Mouse (Mus musculus) kidney, adult 8-10 months (tissue): ENCODE data around the gene Pcnx2.

Experiments
- DNase-seq, 2 experiments: peaks; one replicate each; pipeline ENCODE4 v3.0.0; 2022

Pcnx2 gene

GRCm38 (mm10) chr8:125897388-125897787, 729 bp downstream of the Pcnx2 start:
- DNase-seq = no peak

- no peak for DNase-seq
Observed at GRCm38 (mm10) chr8:125889920-125890319, 8.2 kb downstream of the Pcnx2 start.

GRCm38 (mm10) chr8:125887549-125887948, 10.6 kb downstream of the Pcnx2 start:
- DNase-seq = peak; percentile 22 to 34

- DNase-seq = no peak
Observed at GRCm38 (mm10) chr8:125880447-125880846, 17.7 kb downstream of the Pcnx2 start.

- DNase-seq = peak in 1 of 2 experiments; percentile 11
Observed at GRCm38 (mm10) chr8:125873250-125873534, 24.9 kb downstream of the Pcnx2 start.

- DNase-seq = no peak
Observed at GRCm38 (mm10) chr8:125872501-125873249, 25.4 kb downstream of the Pcnx2 start.

GRCm38 (mm10) chr8:125870821-125871321, 27.2 kb downstream of the Pcnx2 start:
- DNase-seq = peak; percentile 26 to 72

- DNase-seq = no peak
Observed at GRCm38 (mm10) chr8:125870179-125870702, 27.9 kb downstream of the Pcnx2 start.

- no peak for DNase-seq
Observed at GRCm38 (mm10) chr8:125869739-125870138, 28.4 kb downstream of the Pcnx2 start.

- DNase-seq = no peak
Observed at GRCm38 (mm10) chr8:125868552-125868951, 29.6 kb downstream of the Pcnx2 start.

GRCm38 (mm10) chr8:125866125-125866524, 32.0 kb downstream of the Pcnx2 start:
- no peak for DNase-seq

- DNase-seq = peak; percentile 31 to 43
Observed at GRCm38 (mm10) chr8:125857251-125857650, 40.9 kb downstream of the Pcnx2 start.

- no peak for DNase-seq
Observed at GRCm38 (mm10) chr8:125856160-125856559, 42.0 kb downstream of the Pcnx2 start.

- peak; percentile 73 to 74 for DNase-seq
Observed at GRCm38 (mm10) chr8:125854379-125854778, 43.7 kb downstream of the Pcnx2 start.

GRCm38 (mm10) chr8:125853300-125853699, 44.8 kb downstream of the Pcnx2 start:
- peak; percentile 27 to 37 for DNase-seq

GRCm38 (mm10) chr8:125849181-125849580, 48.9 kb downstream of the Pcnx2 start:
- no peak for DNase-seq

- no peak for DNase-seq
Observed at GRCm38 (mm10) chr8:125847842-125848241, 50.3 kb downstream of the Pcnx2 start.

- DNase-seq = no peak
Observed at GRCm38 (mm10) chr8:125845281-125845680, 52.8 kb downstream of the Pcnx2 start.

GRCm38 (mm10) chr8:125843122-125843836, 54.8 kb downstream of the Pcnx2 start:
- DNase-seq = no peak

- no peak for DNase-seq
Observed at GRCm38 (mm10) chr8:125842158-125842557, 56.0 kb downstream of the Pcnx2 start.

GRCm38 (mm10) chr8:125824688-125825087, 73.4 kb downstream of the Pcnx2 start:
- no peak for DNase-seq

GRCm38 (mm10) chr8:125823719-125824118, 74.4 kb downstream of the Pcnx2 start:
- no peak for DNase-seq

- DNase-seq = no peak
Observed at GRCm38 (mm10) chr8:125822065-125822464, 76.1 kb downstream of the Pcnx2 start.

- no peak for DNase-seq
Observed at GRCm38 (mm10) chr8:125819797-125820196, 78.3 kb downstream of the Pcnx2 start.
